Mouse (Mus musculus): ENCODE measurements at regions not wholly inside any gene's neighbourhood (a gene's known extent, or its start where the extent isn't known, plus 50 kb on each side); places are given as distances from the start of the nearest gene placed in this dataset.

GRCm38 (mm10) chr11:109061971-109062370 lies 82.2 kb downstream of the E030025P04Rik start:
- H3K4me2 ChIP-seq: no peak overlapping the region
- H3K27me3 ChIP-seq: no peaks in the 10 kb centered on the region
- no peak overlapping the region for H3K9ac ChIP-seq
- H3K4me1 ChIP-seq: no peaks in the 10 kb centered on the region
- 77% methylated on average over 4 of the region's 4 CpGs for WGBS
- H3K27ac ChIP-seq: no peak overlapping the region
- ATAC-seq (ENCODE audit: low FRiP score): no peak
- H3K36me3 ChIP-seq (replicated peaks): no peaks in the 10 kb centered on the region
- H3K4me3 ChIP-seq (replicated peaks): no peak overlapping the region
- H3K9me3 ChIP-seq: no peaks in the 10 kb centered on the region

GRCm38 (mm10) chr11:109060527-109060908 lies 83.7 kb downstream of the E030025P04Rik start:
- Histone ChIP-seq H3K9me3 (no peaks in the 10 kb centered on the region), H3K4me3 (replicated peaks) (no peak overlapping the region), H3K9ac (no peak overlapping the region), H3K4me2 (no peak overlapping the region), H3K27me3 (no peaks in the 10 kb centered on the region), H3K27ac (no peak overlapping the region), H3K4me1 (no peaks in the 10 kb centered on the region), H3K36me3 (replicated peaks) (no peaks in the 10 kb centered on the region)
- ATAC-seq (ENCODE audit: low FRiP score): no peak
- WGBS: 90% methylated on average over 3 of the region's 3 CpGs

- Histone ChIP-seq H3K4me1 (no peaks in the 10 kb centered on the region), H3K9ac (no peak overlapping the region), H3K4me2 (no peak overlapping the region), H3K9me3 (no peaks in the 10 kb centered on the region), H3K27ac (no peak overlapping the region), H3K27me3 (no peaks in the 10 kb centered on the region), H3K36me3 (replicated peaks) (no peaks in the 10 kb centered on the region), H3K4me3 (replicated peaks) (no peak overlapping the region)
- WGBS: 90% methylated on average over 12 of the region's 12 CpGs
- no peak for ATAC-seq (ENCODE audit: low FRiP score)
These were observed 84.2 kb downstream of the E030025P04Rik start for GRCm38 (mm10) chr11:109059863-109060526.

- H3K4me2 ChIP-seq: no peak overlapping the region
- no peaks in the 10 kb centered on the region for H3K27me3 ChIP-seq
- no peaks in the 10 kb centered on the region for H3K9me3 ChIP-seq
- no peak overlapping the region for H3K27ac ChIP-seq
- no peak for ATAC-seq (ENCODE audit: low FRiP score)
- H3K36me3 ChIP-seq (replicated peaks): no peaks in the 10 kb centered on the region
- H3K4me3 ChIP-seq (replicated peaks): no peak overlapping the region
- H3K4me1 ChIP-seq: no peaks in the 10 kb centered on the region
- H3K9ac ChIP-seq: no peak overlapping the region
These were observed 86.1 kb downstream of the E030025P04Rik start for GRCm38 (mm10) chr11:109058021-109058420.

- 79% methylated on average over 10 of the region's 10 CpGs for WGBS
- ATAC-seq (ENCODE audit: low FRiP score): no peak
- Histone ChIP-seq H3K4me2 (no peak overlapping the region), H3K9me3 (no peaks in the 10 kb centered on the region), H3K4me1 (no peaks in the 10 kb centered on the region), H3K27ac (no peak overlapping the region), H3K27me3 (no peaks in the 10 kb centered on the region), H3K36me3 (replicated peaks) (no peaks in the 10 kb centered on the region), H3K9ac (no peak overlapping the region), H3K4me3 (replicated peaks) (no peak overlapping the region)
These were observed 95.7 kb downstream of the E030025P04Rik start for GRCm38 (mm10) chr11:109048257-109049101.

GRCm38 (mm10) chr11:109047483-109048110 lies 96.6 kb downstream of the E030025P04Rik start:
- H3K27me3 ChIP-seq: no peaks in the 10 kb centered on the region
- 87% methylated on average over 4 of the region's 4 CpGs for WGBS
- no peak for ATAC-seq (ENCODE audit: low FRiP score)

GRCm38 (mm10) chr11:109046446-109046845 lies 97.7 kb downstream of the E030025P04Rik start:
- Histone ChIP-seq H3K36me3 (replicated peaks) (no peaks in the 10 kb centered on the region), H3K27me3 (no peaks in the 10 kb centered on the region), H3K9ac (no peak overlapping the region), H3K4me3 (replicated peaks) (no peak overlapping the region), H3K4me2 (no peak overlapping the region), H3K4me1 (no peaks in the 10 kb centered on the region), H3K9me3 (no peaks in the 10 kb centered on the region), H3K27ac (no peak overlapping the region)
- WGBS: 56% methylated on average over 1 of the region's 1 CpGs
- no peak for ATAC-seq (ENCODE audit: low FRiP score)

More at GRCm38 (mm10) chr11:109047483-109048110, 96.6 kb downstream of the E030025P04Rik start:
- Histone ChIP-seq H3K9me3 (no peaks in the 10 kb centered on the region), H3K4me1 (no peaks in the 10 kb centered on the region), H3K9ac (no peak overlapping the region), H3K36me3 (replicated peaks) (no peaks in the 10 kb centered on the region), H3K27ac (no peak overlapping the region), H3K4me3 (replicated peaks) (no peak overlapping the region), H3K4me2 (no peak overlapping the region)

GRCm38 (mm10) chr11:109040519-109040916 lies 103.7 kb downstream of the E030025P04Rik start:
- Histone ChIP-seq H3K27ac (0 out of 2 replicates have a peak overlapping the region, but pooled peaks have one; percentile 13), H3K36me3 (replicated peaks) (no peaks in the 10 kb centered on the region), H3K9me3 (no peaks in the 10 kb centered on the region), H3K27me3 (no peaks in the 10 kb centered on the region; the same call in 1 of the 2 replicates), H3K4me3 (replicated peaks) (no peak overlapping the region), H3K9ac (no peak overlapping the region), H3K4me1 (peaks cover 6% of the 10 kb centered on the region), H3K4me2 (no peak overlapping the region; the same call in 1 of the 2 replicates)
- 39% methylated on average over 7 of the region's 7 CpGs for WGBS
- ATAC-seq (ENCODE audit: low FRiP score): peak; percentile 58; the same call in 1 of the 2 replicates

- Histone ChIP-seq H3K36me3 (replicated peaks) (no peaks in the 10 kb centered on the region), H3K27ac (no peak overlapping the region), H3K27me3 (no peaks in the 10 kb centered on the region; the same call in 1 of the 2 replicates), H3K4me1 (peaks cover 6% of the 10 kb centered on the region), H3K4me3 (replicated peaks) (no peak overlapping the region), H3K9me3 (no peaks in the 10 kb centered on the region), H3K9ac (no peak overlapping the region), H3K4me2 (no peak overlapping the region)
- WGBS: 53% methylated on average over 6 of the region's 6 CpGs
- no peak for ATAC-seq (ENCODE audit: low FRiP score)
These were observed 104.2 kb downstream of the E030025P04Rik start for GRCm38 (mm10) chr11:109039792-109040518.

- Histone ChIP-seq H3K36me3 (replicated peaks) (no peaks in the 10 kb centered on the region), H3K4me2 (no peak overlapping the region), H3K27ac (0 out of 2 replicates have a peak overlapping the region, but pooled peaks have one; percentile 19), H3K9ac (no peak overlapping the region), H3K4me1 (peaks cover 7% of the 10 kb centered on the region), H3K27me3 (no peaks in the 10 kb centered on the region; the same call in 1 of the 2 replicates), H3K4me3 (replicated peaks) (no peak overlapping the region), H3K9me3 (no peaks in the 10 kb centered on the region)
- WGBS: 78% methylated on average over 10 of the region's 10 CpGs
- ATAC-seq (ENCODE audit: low FRiP score): no peak
These were observed 104.9 kb downstream of the E030025P04Rik start for GRCm38 (mm10) chr11:109039060-109039791.

- H3K9ac ChIP-seq: no peak overlapping the region
- H3K4me1 ChIP-seq: peaks cover 17% of the 10 kb centered on the region
- H3K9me3 ChIP-seq: no peaks in the 10 kb centered on the region
- no peak for ATAC-seq (ENCODE audit: low FRiP score)
- H3K4me3 ChIP-seq (replicated peaks): no peak overlapping the region
- no peak overlapping the region for H3K27ac ChIP-seq
- no peaks in the 10 kb centered on the region for H3K36me3 ChIP-seq (replicated peaks)
- 83% methylated on average over 7 of the region's 7 CpGs for WGBS
- H3K4me2 ChIP-seq: no peak overlapping the region
- H3K27me3 ChIP-seq: no peaks in the 10 kb centered on the region; the same call in 1 of the 2 replicates
These were observed 106.0 kb downstream of the E030025P04Rik start for GRCm38 (mm10) chr11:109038136-109038535.

Data from forebrain, embryonic 12.5 days (tissue).